Mouse (Mus musculus) embryonic facial prominence, embryonic 14.5 days (tissue): Measurements from ENCODE around the gene Rasd1. TPM values are rescaled to one million over a fixed set of nuclear protein-coding genes. Genes with fewer than 3 reads are reported as not detected.
A peak's percentile ranks its signal among the peaks of the same experiment; 100 is the strongest.

Experiments used
- ATAC-seq: fragments of 200-750 bp; cut with Nextera tagmentation; 2 replicates; pipeline ENCODE4 v1.8.0; 2017; ENCODE audit warnings: low read depth, moderate number of reproducible peaks, moderate TSS enrichment
- DNase-seq: peaks from one replicate; pipeline ENCODE4 v3.0.0-alpha.2; 2015; ENCODE audit warnings: low spot score
- H3K27ac ChIP-seq: fragments of 300-500 bp; sonication (generic); replicated peaks from 2 replicates; pipeline ENCODE4 v1.5.1; 2014; ENCODE audit warnings: low read depth, mild to moderate bottlenecking, low read length, moderate library complexity
- H3K27me3 ChIP-seq: fragments of 300-500 bp; sonication (generic); replicated peaks from 2 replicates; pipeline ENCODE4 v1.6.1; 2014; ENCODE audit warnings: low read length; ENCODE audit not compliant: control insufficient read depth, insufficient read depth
- H3K36me3 ChIP-seq: fragments of 300-500 bp; sonication (generic); 2 replicates; pipeline ENCODE4 v1.6.1; 2014; ENCODE audit warnings: low read length, mixed read lengths; ENCODE audit not compliant: control insufficient read depth, insufficient read depth
- H3K4me1 ChIP-seq: fragments of 300-500 bp; sonication (generic); 2 replicates; pipeline ENCODE4 v1.6.1; 2014; ENCODE audit warnings: antibody characterized with exemption, low read length; ENCODE audit not compliant: control insufficient read depth, insufficient read depth
- H3K4me2 ChIP-seq: fragments of 300-500 bp; sonication (generic); 2 replicates; pipeline ENCODE4 v1.6.1; 2014; ENCODE audit warnings: low read depth, mild to moderate bottlenecking, low read length, moderate library complexity, mixed read lengths
- H3K4me3 ChIP-seq: fragments of 300-500 bp; sonication (generic); 2 replicates; pipeline ENCODE4 v1.5.1; 2014; ENCODE audit warnings: low read depth, mild to moderate bottlenecking, low read length
- H3K9ac ChIP-seq: fragments of 300-500 bp; sonication (generic); 2 replicates; pipeline ENCODE4 v1.6.1; 2014; ENCODE audit warnings: low read depth, mild to moderate bottlenecking, low read length, moderate library complexity, mixed read lengths
- H3K9me3 ChIP-seq: fragments of 300-500 bp; sonication (generic); 2 replicates; pipeline ENCODE4 v1.6.1; 2016; ENCODE audit warnings: low read length; ENCODE audit not compliant: control insufficient read depth
- WGBS: fragments of 180-500 bp; shearing (Covaris S2); extraction: QIAGEN DNeasy Blood & Tissue Kit; methylation state at CpG from one replicate; pipeline ENCODE4 v1.1.7; 2014; 5-methylcytosine and 5-hydroxymethylcytosine counted together
- polyA plus RNA-seq: library from polyadenylated mRNA; unstranded; fragments of >200 nt; fragmentation: Nextera tagmentation; extraction: Ambion mirVana; gene quantifications from 2 replicates; pipeline ENCODE4 v1.2.1, GENCODE M21; 2014

Rasd1 gene
- 1.6 and 2.2 TPM in 2 replicates for polyA plus RNA-seq

- Histone ChIP-seq H3K4me2 (peak within 1 kb of the TSS; percentile 73), H3K4me1 (peaks cover 26% of the 10 kb centered on the region), H3K4me3 (peak within 1 kb of the TSS; percentile 42), H3K27me3 (peaks cover 23% of the 10 kb centered on the region), H3K36me3 (peaks cover 16% of the 10 kb centered on the region), H3K9ac (peak within 1 kb of the TSS; percentile 60), H3K27ac (no peak within 1 kb of the TSS), H3K9me3 (no peaks in the 10 kb centered on the region)
- peak; percentile 83 for DNase-seq
- peak; percentile 89 for ATAC-seq
- under 1% methylated on average over 14 of the region's 28 CpGs for WGBS
These were observed at the start of gene Rasd1 for GRCm38 (mm10) chr11:59964818-59965217. Rasd1 (minus strand) TSS chr11:59964944.

GRCm38 (mm10) chr11:60011516-60011915, 46.8 kb upstream of the Rasd1 start:
- no peak for ATAC-seq

GRCm38 (mm10) chr11:60009451-60009850, 44.7 kb upstream of the Rasd1 start:
- ATAC-seq = no peak
- H3K27me3 ChIP-seq = no peaks in the 10 kb centered on the region
- no peak for DNase-seq
- no peak overlapping the region for H3K4me2 ChIP-seq
- H3K27ac ChIP-seq = no peak overlapping the region
- H3K9me3 ChIP-seq = no peaks in the 10 kb centered on the region
- no peaks in the 10 kb centered on the region for H3K4me1 ChIP-seq
- no peak overlapping the region for H3K9ac ChIP-seq
- no peaks in the 10 kb centered on the region for H3K36me3 ChIP-seq
- 69% methylated on average over 3 of the region's 3 CpGs for WGBS
- H3K4me3 ChIP-seq = no peak overlapping the region

More at GRCm38 (mm10) chr11:60011516-60011915, 46.8 kb upstream of the Rasd1 start:
- Histone ChIP-seq H3K27ac (no peak overlapping the region), H3K4me1 (no peaks in the 10 kb centered on the region), H3K36me3 (no peaks in the 10 kb centered on the region), H3K4me3 (no peak overlapping the region), H3K27me3 (no peaks in the 10 kb centered on the region), H3K9ac (no peak overlapping the region), H3K9me3 (no peaks in the 10 kb centered on the region), H3K4me2 (no peak overlapping the region)
- 88% methylated on average over 3 of the region's 3 CpGs for WGBS
- DNase-seq = no peak

- Histone ChIP-seq H3K4me3 (no peak overlapping the region), H3K4me2 (no peak overlapping the region), H3K9ac (no peak overlapping the region), H3K36me3 (no peaks in the 10 kb centered on the region), H3K27me3 (no peaks in the 10 kb centered on the region), H3K4me1 (no peaks in the 10 kb centered on the region), H3K9me3 (no peaks in the 10 kb centered on the region), H3K27ac (no peak overlapping the region)
- WGBS = 72% methylated on average over 3 of the region's 3 CpGs
- ATAC-seq = no peak
- DNase-seq = no peak
These were observed 41.1 kb upstream of the Rasd1 start for GRCm38 (mm10) chr11:60005866-60006265.

- H3K36me3 ChIP-seq = no peaks in the 10 kb centered on the region
- no peaks in the 10 kb centered on the region for H3K9me3 ChIP-seq
- no peak overlapping the region for H3K27ac ChIP-seq
- no peak overlapping the region for H3K4me3 ChIP-seq
- H3K4me2 ChIP-seq = no peak overlapping the region
- DNase-seq = no peak
- no peaks in the 10 kb centered on the region for H3K4me1 ChIP-seq
- no peaks in the 10 kb centered on the region for H3K27me3 ChIP-seq
- WGBS = 80% methylated on average over 6 of the region's 6 CpGs
- no peak for ATAC-seq
- H3K9ac ChIP-seq = no peak overlapping the region
These were observed 40.0 kb upstream of the Rasd1 start for GRCm38 (mm10) chr11:60004716-60005115.

GRCm38 (mm10) chr11:60003811-60004210, 39.1 kb upstream of the Rasd1 start:
- Histone ChIP-seq H3K36me3 (no peaks in the 10 kb centered on the region), H3K9ac (no peak overlapping the region), H3K27ac (no peak overlapping the region), H3K27me3 (no peaks in the 10 kb centered on the region), H3K9me3 (no peaks in the 10 kb centered on the region), H3K4me3 (no peak overlapping the region), H3K4me2 (no peak overlapping the region), H3K4me1 (no peaks in the 10 kb centered on the region)
- WGBS = 88% methylated on average over 8 of the region's 8 CpGs
- no peak for DNase-seq
- no peak for ATAC-seq

GRCm38 (mm10) chr11:60001231-60001980, 36.7 kb upstream of the Rasd1 start:
- Histone ChIP-seq H3K9me3 (no peaks in the 10 kb centered on the region), H3K27me3 (no peaks in the 10 kb centered on the region), H3K4me2 (no peak overlapping the region), H3K9ac (no peak overlapping the region), H3K36me3 (no peaks in the 10 kb centered on the region), H3K4me1 (no peaks in the 10 kb centered on the region), H3K4me3 (no peak overlapping the region), H3K27ac (no peak overlapping the region)
- 77% methylated on average over 5 of the region's 5 CpGs for WGBS
- DNase-seq (no peak), ATAC-seq (no peak)

GRCm38 (mm10) chr11:59994318-59994717, 29.6 kb upstream of the Rasd1 start:
- WGBS = 64% methylated on average over 9 of the region's 9 CpGs
- ATAC-seq = no peak
- H3K4me3 ChIP-seq = no peak overlapping the region
- H3K27me3 ChIP-seq = no peaks in the 10 kb centered on the region
- H3K9ac ChIP-seq = no peak overlapping the region
- no peaks in the 10 kb centered on the region for H3K9me3 ChIP-seq
- no peak overlapping the region for H3K4me2 ChIP-seq
- H3K36me3 ChIP-seq = no peaks in the 10 kb centered on the region
- DNase-seq = no peak
- no peak overlapping the region for H3K27ac ChIP-seq
- H3K4me1 ChIP-seq = peaks cover 6% of the 10 kb centered on the region; the same call in 1 of the 2 replicates

- 54% methylated on average over 8 of the region's 8 CpGs for WGBS
- Histone ChIP-seq H3K4me1 (peaks cover 8% of the 10 kb centered on the region; the same call in 1 of the 2 replicates), H3K9ac (no peak overlapping the region), H3K4me2 (no peak overlapping the region), H3K36me3 (no peaks in the 10 kb centered on the region), H3K9me3 (no peaks in the 10 kb centered on the region), H3K27me3 (no peaks in the 10 kb centered on the region), H3K27ac (no peak overlapping the region), H3K4me3 (no peak overlapping the region)
- ATAC-seq (no peak), DNase-seq (peak; percentile 17)
These were observed 26.6 kb upstream of the Rasd1 start for GRCm38 (mm10) chr11:59991365-59991764.
